Mouse (Mus musculus): ENCODE data around the gene Akna.
A peak's percentile ranks its signal among the peaks of the same experiment; 100 is the strongest.

DNA sequence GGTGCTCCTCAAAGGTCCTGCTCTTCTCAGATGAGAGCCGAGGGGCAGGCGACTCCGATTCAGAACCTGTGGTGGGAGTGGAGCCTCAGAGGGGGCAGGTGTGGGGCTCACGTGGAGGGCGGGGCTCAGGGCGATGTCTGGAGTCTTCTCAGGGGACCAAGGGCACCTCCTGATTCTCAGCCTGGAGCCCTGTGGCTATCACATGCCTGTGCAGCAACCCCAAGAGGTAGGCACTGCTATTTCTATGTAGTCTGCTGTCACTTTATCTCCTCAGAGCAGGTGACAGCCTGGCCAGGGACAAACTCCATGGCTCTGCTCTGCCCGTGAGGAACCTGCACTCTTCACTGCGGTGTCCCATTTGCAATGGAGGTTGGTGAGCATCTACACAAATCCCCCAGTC lies 29.8 kb downstream of the Akna start:
- TF ChIP-seq EP300 (IDR thresholded peaks at IDR 0.05; ENCODE audit: low read depth) (peak; percentile 70), CTCF (IDR thresholded peaks at IDR 0.05; ENCODE audit: low read depth) (peak; percentile 8; the same call in 1 of the 2 replicates)

Measured in liver, postnatal 0 days (tissue).